Mouse (Mus musculus): ENCODE results near the gene Rab40c. TPM values are rescaled to one million over a fixed set of nuclear protein-coding genes. Genes with fewer than 3 reads are reported as not detected.

Gene Rab40c
- polyA plus RNA-seq, 1 experiment = 40.7 TPM

- no peak for DNase-seq (ENCODE audit: low read depth, low spot score)
- 80% methylated on average over 14 of the region's 14 CpGs for WGBS
Measured at GRCm38 (mm10) chr17:25864311-25864710, 55.2 kb downstream of the Rab40c start.

- 39% methylated on average over 6 of the region's 6 CpGs for WGBS
- DNase-seq (ENCODE audit: low read depth, low spot score) = no peak
Measured at GRCm38 (mm10) chr17:25863681-25864080, 55.8 kb downstream of the Rab40c start.

GRCm38 (mm10) chr17:25861704-25862612 lies 57.6 kb downstream of the Rab40c start:
- WGBS = 7% methylated on average over 6 of the region's 6 CpGs
- DNase-seq (ENCODE audit: low read depth, low spot score) = no peak

GRCm38 (mm10) chr17:25860832-25861703 lies 58.5 kb downstream of the Rab40c start, which contains the start of gene Wdr90:
Gene Wdr90, minus strand, starts transcription at chr17:25861501.
- 2% methylated on average over 65 of the region's 65 CpGs for WGBS
- no peak for DNase-seq (ENCODE audit: low read depth, low spot score)

DNA sequence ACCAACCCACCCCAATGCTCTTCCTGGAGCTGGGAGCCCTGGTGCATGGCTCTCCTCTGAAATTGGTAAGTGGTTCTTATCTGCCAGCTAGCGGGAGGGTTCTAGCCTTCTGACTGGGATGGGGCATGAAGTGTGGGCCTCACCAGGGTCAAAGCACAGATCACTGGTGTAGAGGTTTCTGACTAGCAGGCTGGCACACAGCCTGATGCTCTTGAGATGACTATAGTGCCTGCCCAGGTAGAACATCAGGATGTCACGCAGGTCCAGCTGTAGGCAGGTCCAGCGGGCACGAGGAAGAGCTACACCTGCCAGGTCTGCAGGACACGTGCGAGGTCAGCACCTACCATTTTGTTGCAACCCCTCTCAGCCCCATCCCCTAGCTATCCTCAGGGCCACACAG lies 59.3 kb downstream of the Rab40c start:
- WGBS = 82% methylated on average over 6 of the region's 6 CpGs
- DNase-seq (ENCODE audit: low read depth, low spot score) = no peak

GRCm38 (mm10) chr17:25844396-25844901 lies 75.1 kb downstream of the Rab40c start, which contains the start of gene Rhot2:
Gene Rhot2, minus strand, starts transcription at chr17:25844851.
- DNase-seq (ENCODE audit: low read depth, low spot score) = peak; percentile 91
- 2% methylated on average over 21 of the region's 21 CpGs for WGBS

- DNase-seq (ENCODE audit: low read depth, low spot score) = no peak
- WGBS = under 1% methylated on average over 37 of the region's 38 CpGs
Measured at GRCm38 (mm10) chr17:25843636-25844395, 75.7 kb downstream of the Rab40c start.

- 65% methylated on average over 4 of the region's 4 CpGs for WGBS
- no peak for DNase-seq (ENCODE audit: low read depth, low spot score)
Measured at GRCm38 (mm10) chr17:25843122-25843521, 76.4 kb downstream of the Rab40c start.

DNA sequence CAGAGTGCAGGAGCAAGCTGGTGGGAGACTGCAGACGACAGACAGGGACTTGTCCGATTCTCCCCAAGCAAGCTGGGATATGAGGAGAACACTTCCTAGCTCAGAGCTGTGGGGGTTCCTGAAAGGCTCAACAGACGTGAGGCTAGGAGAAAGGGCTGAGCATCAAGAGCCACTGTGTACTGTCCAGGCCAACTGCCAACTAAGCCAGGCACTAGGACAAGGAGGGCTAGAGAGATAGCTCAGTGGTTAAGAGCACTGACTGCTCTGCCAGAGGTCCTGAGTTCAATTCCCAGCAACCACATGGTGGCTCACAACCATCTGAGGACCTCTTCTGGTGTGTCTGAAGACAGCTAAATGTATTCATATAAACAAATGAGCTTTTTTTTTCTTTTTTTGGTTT lies 77.0 kb downstream of the Rab40c start:
- 81% methylated on average over 3 of the region's 3 CpGs for WGBS
- no peak for DNase-seq (ENCODE audit: low read depth, low spot score)

- no peak for DNase-seq (ENCODE audit: low read depth, low spot score)
- WGBS = 89% methylated on average over 22 of the region's 22 CpGs
Measured at GRCm38 (mm10) chr17:25841117-25841880, 78.2 kb downstream of the Rab40c start, which contains the start of gene Gm20683. Gene Gm20683, minus strand, starts transcription at chr17:25841763.

GRCm38 (mm10) chr17:25840519-25840918 lies 79.0 kb downstream of the Rab40c start:
- DNase-seq (ENCODE audit: low read depth, low spot score) = no peak
- WGBS = 95% methylated on average over 6 of the region's 6 CpGs

DNA sequence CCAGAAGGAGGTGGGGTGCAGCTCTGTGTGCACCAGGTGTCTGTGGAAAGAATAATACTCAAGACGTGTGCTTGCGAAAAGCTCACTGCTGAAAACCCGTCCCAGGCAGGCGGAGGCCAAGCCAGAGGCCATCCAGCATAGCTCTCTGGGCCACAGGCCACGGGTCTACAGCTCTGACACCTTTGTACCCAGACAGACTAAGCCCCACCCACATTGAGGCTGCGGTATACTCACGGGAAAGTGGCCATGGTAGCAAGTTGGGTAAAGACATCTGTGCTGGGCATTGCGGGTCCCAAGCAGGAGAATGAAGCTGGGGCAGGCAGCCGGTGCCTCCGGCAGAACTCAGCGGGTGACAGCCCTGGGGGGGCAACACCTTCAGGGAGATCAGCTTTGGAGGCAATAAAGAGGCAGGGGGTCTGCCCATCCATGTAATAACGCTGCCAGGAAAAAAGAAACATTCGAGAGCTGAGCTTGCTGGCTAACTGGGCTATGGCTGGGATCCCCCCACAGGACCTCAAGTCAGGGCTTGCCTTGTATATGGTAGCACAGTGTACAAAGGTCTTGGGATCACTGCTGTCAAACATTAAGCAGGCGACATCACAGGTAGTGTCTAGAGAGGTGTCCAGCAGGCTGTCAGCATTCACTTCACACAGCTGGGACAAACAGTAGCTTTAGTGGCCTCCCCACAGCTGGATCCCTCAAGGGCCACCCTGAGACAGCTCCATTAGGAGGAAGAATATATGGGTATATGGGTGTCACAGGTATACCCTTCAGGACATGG lies 79.9 kb downstream of the Rab40c start:
- WGBS = 56% methylated on average over 14 of the region's 14 CpGs

DNA sequence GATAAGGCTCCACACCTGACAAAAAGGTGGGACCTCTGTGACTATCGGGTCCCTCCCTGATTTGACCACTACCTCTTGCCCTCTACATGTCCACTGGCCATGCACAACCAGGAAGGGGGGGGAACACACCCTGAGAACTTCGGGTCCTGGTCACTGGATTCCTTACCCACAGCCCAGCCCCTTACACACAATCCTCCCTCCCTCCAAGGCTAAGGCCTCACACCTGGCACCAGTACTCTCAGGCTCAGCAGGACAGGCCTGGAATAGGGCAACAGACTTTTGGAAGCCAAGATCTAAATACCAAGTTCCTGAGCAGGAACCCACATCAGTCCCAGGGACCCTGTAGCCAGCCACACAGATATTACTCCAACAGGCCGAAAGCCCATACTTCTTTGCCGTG lies 80.6 kb downstream of the Rab40c start:
- DNase-seq (ENCODE audit: low read depth, low spot score) = no peak
- WGBS = 76% methylated on average over 4 of the region's 4 CpGs

More for the DNA sequence above, 79.9 kb downstream of the Rab40c start:
- no peak for DNase-seq (ENCODE audit: low read depth, low spot score)

DNA sequence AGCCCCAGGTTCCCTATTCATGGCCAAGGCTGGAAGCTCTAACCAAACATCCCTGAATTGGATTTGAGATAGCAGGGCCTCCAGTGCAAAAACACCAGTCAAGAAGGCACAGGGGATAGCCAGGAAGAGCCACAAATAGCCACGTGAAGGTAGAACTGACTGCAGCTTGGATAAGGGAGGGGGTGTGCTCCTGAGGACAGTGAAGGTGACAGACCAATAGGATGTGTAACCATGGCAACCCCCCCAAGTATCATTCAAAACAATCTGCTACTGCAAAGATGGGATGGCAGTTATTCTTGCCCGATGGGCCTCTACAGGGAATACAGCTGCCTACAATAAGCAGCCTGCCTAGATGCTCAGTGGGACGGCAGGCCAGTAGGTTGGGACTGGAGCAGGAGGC lies 82.0 kb downstream of the Rab40c start:
- no peak for DNase-seq (ENCODE audit: low read depth, low spot score)
- 61% methylated on average over 3 of the region's 3 CpGs for WGBS

- 6% methylated on average over 29 of the region's 29 CpGs for WGBS
- no peak for DNase-seq (ENCODE audit: low read depth, low spot score)
Measured at GRCm38 (mm10) chr17:25837076-25837410, 82.5 kb downstream of the Rab40c start, which contains the start of gene Rhbdl1. Gene Rhbdl1, minus strand, starts transcription at chr17:25837295.

DNA sequence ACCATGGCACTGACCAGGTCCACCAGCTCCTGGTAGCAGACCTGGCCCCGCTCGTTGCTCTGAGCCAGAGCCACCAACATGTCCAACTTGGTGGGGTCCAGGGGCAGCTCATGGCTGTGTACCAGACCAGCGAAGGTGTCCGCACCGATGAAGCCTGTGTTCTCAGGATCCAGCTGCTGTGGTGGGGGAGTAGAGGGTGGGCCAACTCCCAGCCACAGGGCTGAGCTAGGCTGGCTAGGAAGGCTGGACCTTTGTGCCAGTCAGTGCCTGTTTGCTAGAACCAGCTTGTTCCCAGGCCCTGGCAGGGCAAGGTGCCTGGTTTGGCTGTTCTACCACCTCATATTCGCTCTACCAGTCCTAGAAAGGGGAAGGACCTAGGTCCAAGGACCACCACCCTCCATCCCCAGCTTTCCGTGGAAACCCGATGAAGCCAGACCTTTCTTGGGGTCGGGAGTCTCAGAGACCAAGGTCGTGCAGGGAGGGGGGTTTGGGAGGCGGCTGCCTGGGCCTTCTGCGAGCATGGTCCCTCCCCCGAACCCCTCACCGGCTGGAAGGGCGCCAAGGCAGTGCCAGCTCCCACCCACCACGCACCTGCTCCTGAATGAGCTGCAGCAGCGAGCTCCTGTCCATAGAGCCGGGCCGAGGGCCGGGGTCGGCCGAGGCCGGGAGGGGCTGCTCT lies 83.0 kb downstream of the Rab40c start:
- 25% methylated on average over 23 of the region's 23 CpGs for WGBS
- DNase-seq (ENCODE audit: low read depth, low spot score) = no peak

DNA sequence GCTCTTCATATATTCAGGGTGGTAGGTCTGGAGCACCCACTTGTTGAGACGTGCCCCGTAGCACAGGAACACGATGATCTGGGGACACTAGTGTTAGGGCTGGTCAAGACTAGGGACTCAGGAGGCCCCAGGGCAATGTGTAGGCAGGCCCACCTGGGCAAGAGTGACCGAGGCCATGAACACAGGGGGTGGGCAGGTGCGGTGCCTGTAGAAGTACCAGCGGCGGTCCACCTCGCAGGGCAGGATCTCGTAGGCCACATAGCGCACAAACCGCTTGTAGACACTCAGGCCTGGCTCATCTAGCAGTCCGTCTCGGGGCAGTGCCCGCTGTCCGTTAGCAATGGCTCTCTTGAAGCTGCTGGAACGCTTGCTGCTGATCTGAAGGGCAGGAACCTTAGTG lies 83.7 kb downstream of the Rab40c start:
- DNase-seq (ENCODE audit: low read depth, low spot score) = no peak
- WGBS = 91% methylated on average over 16 of the region's 16 CpGs

All from large intestine, adult 2 months (tissue).